Mouse (Mus musculus): ENCODE results near the gene Map2k5. TPM values are rescaled to one million over a fixed set of nuclear protein-coding genes. Genes with fewer than 3 reads are reported as not detected.

The Map2k5 gene
- polyA plus RNA-seq (2015; fragmentation: Nextera tagmentation; extraction: Ambion mirVana) = 33.6 and 34.0 TPM in 2 replicates

GRCm38 (mm10) chr9:63377270-63378142 lies at the start of gene Map2k5:
Gene Map2k5 (minus strand): TSS chr9:63377902.
- H3K4me2 ChIP-seq = peak within 1 kb of the TSS; percentile 86
- H3K4me1 ChIP-seq = peaks cover 29% of the 10 kb centered on the region
- ATAC-seq (replicated peaks; ENCODE audit: low FRiP score) = peak; percentile 95
- peak within 1 kb of the TSS; percentile 73 for H3K4me3 ChIP-seq (replicated peaks)
- WGBS = under 1% methylated on average over 58 of the region's 58 CpGs
- H3K27ac ChIP-seq = peak within 1 kb of the TSS; percentile 91
- H3K36me3 ChIP-seq = peaks cover 21% of the 10 kb centered on the region; the same call in 1 of the 2 replicates
- no peaks in the 10 kb centered on the region for H3K27me3 ChIP-seq
- peak within 1 kb of the TSS; percentile 75 for H3K9ac ChIP-seq
- no peaks in the 10 kb centered on the region for H3K9me3 ChIP-seq (replicated peaks)

GRCm38 (mm10) chr9:63421096-63421736 lies 43.5 kb upstream of the Map2k5 start:
- H3K36me3 ChIP-seq = no peaks in the 10 kb centered on the region
- H3K9ac ChIP-seq = no peak overlapping the region
- H3K4me3 ChIP-seq (replicated peaks) = no peak overlapping the region
- H3K4me2 ChIP-seq = no peak overlapping the region
- H3K27ac ChIP-seq = no peak overlapping the region
- H3K9me3 ChIP-seq (replicated peaks) = no peaks in the 10 kb centered on the region; the same call in 1 of the 2 replicates
- no peaks in the 10 kb centered on the region for H3K27me3 ChIP-seq
- ATAC-seq (replicated peaks; ENCODE audit: low FRiP score) = no peak
- 49% methylated on average over 9 of the region's 9 CpGs for WGBS
- peaks cover 4% of the 10 kb centered on the region; the same call in 1 of the 2 replicates for H3K4me1 ChIP-seq

DNA sequence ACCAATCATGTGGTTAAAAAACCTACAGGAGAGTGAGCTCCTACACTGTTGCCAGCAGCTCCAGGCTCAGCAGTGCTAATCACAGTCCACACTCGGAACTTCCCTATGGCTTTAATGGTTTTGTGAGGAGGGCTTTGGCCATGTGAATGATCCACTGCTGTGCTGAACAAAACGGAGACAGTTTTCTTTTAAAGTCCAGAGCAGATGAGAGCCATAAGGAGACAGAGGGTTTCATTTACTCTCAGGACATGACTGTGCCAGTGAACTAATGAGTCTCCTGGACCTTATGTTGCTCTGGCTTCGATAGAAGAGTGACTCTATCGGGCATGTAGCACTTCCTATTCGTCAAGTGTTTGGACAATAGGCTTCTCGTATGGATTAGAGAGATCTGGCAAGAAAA lies 42.7 kb upstream of the Map2k5 start:
- peaks cover 4% of the 10 kb centered on the region; the same call in 1 of the 2 replicates for H3K4me1 ChIP-seq
- H3K36me3 ChIP-seq = no peaks in the 10 kb centered on the region
- no peak overlapping the region for H3K9ac ChIP-seq
- H3K9me3 ChIP-seq (replicated peaks) = no peaks in the 10 kb centered on the region; the same call in 1 of the 2 replicates
- no peak overlapping the region for H3K4me3 ChIP-seq (replicated peaks)
- WGBS = 58% methylated on average over 6 of the region's 6 CpGs
- no peak overlapping the region for H3K27ac ChIP-seq
- ATAC-seq (replicated peaks; ENCODE audit: low FRiP score) = no peak
- no peaks in the 10 kb centered on the region for H3K27me3 ChIP-seq
- H3K4me2 ChIP-seq = no peak overlapping the region

GRCm38 (mm10) chr9:63400176-63400575 lies 22.5 kb upstream of the Map2k5 start:
- H3K9ac ChIP-seq = no peak overlapping the region
- no peak overlapping the region for H3K27ac ChIP-seq
- 90% methylated on average over 1 of the region's 1 CpGs for WGBS
- ATAC-seq (replicated peaks; ENCODE audit: low FRiP score) = no peak
- H3K9me3 ChIP-seq (replicated peaks) = no peaks in the 10 kb centered on the region
- no peak overlapping the region for H3K4me3 ChIP-seq (replicated peaks)
- no peaks in the 10 kb centered on the region for H3K27me3 ChIP-seq
- H3K4me2 ChIP-seq = no peak overlapping the region
- peaks cover 10% of the 10 kb centered on the region for H3K4me1 ChIP-seq
- no peaks in the 10 kb centered on the region for H3K36me3 ChIP-seq

GRCm38 (mm10) chr9:63399463-63399815 lies 21.7 kb upstream of the Map2k5 start:
- WGBS = 4% methylated on average over 8 of the region's 8 CpGs
- peak overlapping the region; percentile 92 for H3K4me3 ChIP-seq (replicated peaks)
- H3K27ac ChIP-seq = peak overlapping the region; percentile 94
- no peaks in the 10 kb centered on the region for H3K9me3 ChIP-seq (replicated peaks)
- peak; percentile 76 for ATAC-seq (replicated peaks; ENCODE audit: low FRiP score)
- H3K9ac ChIP-seq = peak overlapping the region; percentile 82
- H3K27me3 ChIP-seq = no peaks in the 10 kb centered on the region
- H3K4me2 ChIP-seq = peak overlapping the region; percentile 95
- peaks cover 10% of the 10 kb centered on the region for H3K4me1 ChIP-seq
- H3K36me3 ChIP-seq = no peaks in the 10 kb centered on the region

- peak within 1 kb of the TSS; percentile 82 for H3K9ac ChIP-seq
- H3K9me3 ChIP-seq (replicated peaks) = no peaks in the 10 kb centered on the region
- no peaks in the 10 kb centered on the region for H3K27me3 ChIP-seq
- peaks cover 10% of the 10 kb centered on the region for H3K4me1 ChIP-seq
- ATAC-seq (replicated peaks; ENCODE audit: low FRiP score) = peak; percentile 99
- peak within 1 kb of the TSS; percentile 94 for H3K27ac ChIP-seq
- H3K4me3 ChIP-seq (replicated peaks) = peak within 1 kb of the TSS; percentile 92
- H3K4me2 ChIP-seq = peak within 1 kb of the TSS; percentile 95
- H3K36me3 ChIP-seq = no peaks in the 10 kb centered on the region
- WGBS = under 1% methylated on average over 74 of the region's 74 CpGs
These were observed 21.1 kb upstream of the Map2k5 start, which contains the start of gene 2300009A05Rik for GRCm38 (mm10) chr9:63398611-63399462. Gene 2300009A05Rik (minus strand): TSS chr9:63399246.

DNA sequence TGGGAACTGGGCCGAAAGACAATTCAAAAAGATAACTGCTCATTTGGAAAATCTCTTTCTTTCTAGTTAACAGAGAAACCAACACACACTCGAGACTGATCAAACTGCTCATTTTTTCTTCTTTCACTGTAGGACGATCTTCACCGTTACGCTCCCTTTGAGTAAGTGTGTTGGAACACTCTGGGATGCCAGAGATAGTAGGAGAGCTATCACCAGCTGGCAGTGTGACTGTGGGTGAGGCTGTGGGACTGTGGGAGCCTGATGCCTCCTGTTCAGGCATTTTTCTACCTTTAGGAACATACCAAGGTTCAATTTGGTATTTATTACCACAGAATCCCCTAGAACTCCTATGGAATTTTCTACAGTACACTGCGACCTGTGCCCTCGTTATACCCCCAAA lies 17.9 kb upstream of the Map2k5 start:
- H3K27me3 ChIP-seq = no peaks in the 10 kb centered on the region
- no peak overlapping the region for H3K4me2 ChIP-seq
- no peak overlapping the region for H3K4me3 ChIP-seq (replicated peaks)
- peaks cover 10% of the 10 kb centered on the region for H3K4me1 ChIP-seq
- H3K9ac ChIP-seq = no peak overlapping the region
- 89% methylated on average over 7 of the region's 7 CpGs for WGBS
- no peaks in the 10 kb centered on the region for H3K9me3 ChIP-seq (replicated peaks)
- ATAC-seq (replicated peaks; ENCODE audit: low FRiP score) = no peak
- no peak overlapping the region for H3K27ac ChIP-seq
- H3K36me3 ChIP-seq = no peaks in the 10 kb centered on the region

GRCm38 (mm10) chr9:63391307-63391706 lies 13.6 kb upstream of the Map2k5 start:
- ATAC-seq (replicated peaks; ENCODE audit: low FRiP score) = no peak

GRCm38 (mm10) chr9:63382761-63383160 lies 5.1 kb upstream of the Map2k5 start:
- Histone ChIP-seq H3K27ac (no peak overlapping the region), H3K4me1 (0 out of 2 replicates have a peak, but pooled peaks cover 5% of the 10 kb centered on the region), H3K36me3 (no peaks in the 10 kb centered on the region), H3K4me2 (no peak overlapping the region), H3K9me3 (replicated peaks) (no peaks in the 10 kb centered on the region), H3K27me3 (no peaks in the 10 kb centered on the region), H3K9ac (no peak overlapping the region), H3K4me3 (replicated peaks) (no peak overlapping the region)
- no peak for ATAC-seq (replicated peaks; ENCODE audit: low FRiP score)
- 92% methylated on average over 4 of the region's 4 CpGs for WGBS

More at GRCm38 (mm10) chr9:63391307-63391706, 13.6 kb upstream of the Map2k5 start:
- no peak overlapping the region for H3K27ac ChIP-seq
- H3K27me3 ChIP-seq = no peaks in the 10 kb centered on the region
- no peak overlapping the region for H3K4me3 ChIP-seq (replicated peaks)
- 74% methylated on average over 2 of the region's 2 CpGs for WGBS
- H3K9me3 ChIP-seq (replicated peaks) = no peaks in the 10 kb centered on the region
- H3K4me1 ChIP-seq = 0 out of 2 replicates have a peak, but pooled peaks cover 3% of the 10 kb centered on the region
- no peak overlapping the region for H3K9ac ChIP-seq
- H3K36me3 ChIP-seq = no peaks in the 10 kb centered on the region
- no peak overlapping the region for H3K4me2 ChIP-seq

- WGBS = 87% methylated on average over 3 of the region's 3 CpGs
These were observed 2.6 kb upstream of the Map2k5 start for GRCm38 (mm10) chr9:63380326-63380725.

GRCm38 (mm10) chr9:63378174-63378573 lies 472 bp upstream of the Map2k5 start:
- Histone ChIP-seq H3K4me2 (peak overlapping the region; percentile 86), H3K4me3 (replicated peaks) (peak overlapping the region; percentile 73), H3K9me3 (replicated peaks) (no peaks in the 10 kb centered on the region), H3K27ac (peak overlapping the region; percentile 91), H3K36me3 (peaks cover 20% of the 10 kb centered on the region; the same call in 1 of the 2 replicates), H3K9ac (peak overlapping the region; percentile 75), H3K4me1 (peaks cover 29% of the 10 kb centered on the region), H3K27me3 (no peaks in the 10 kb centered on the region)
- WGBS = 15% methylated on average over 8 of the region's 8 CpGs
- no peak for ATAC-seq (replicated peaks; ENCODE audit: low FRiP score)

More at GRCm38 (mm10) chr9:63380326-63380725, 2.6 kb upstream of the Map2k5 start:
- H3K9me3 ChIP-seq (replicated peaks) = no peaks in the 10 kb centered on the region
- no peak overlapping the region for H3K9ac ChIP-seq
- H3K36me3 ChIP-seq = no peaks in the 10 kb centered on the region
- H3K4me1 ChIP-seq = peaks cover 22% of the 10 kb centered on the region
- H3K27me3 ChIP-seq = no peaks in the 10 kb centered on the region
- no peak overlapping the region for H3K4me3 ChIP-seq (replicated peaks)
- no peak for ATAC-seq (replicated peaks; ENCODE audit: low FRiP score)
- no peak overlapping the region for H3K4me2 ChIP-seq
- no peak overlapping the region for H3K27ac ChIP-seq

All from kidney, embryonic 15.5 days (tissue).